Mouse (Mus musculus) ES-Bruce4 (cell line): ENCODE results near the gene Stmnd1. TPM values are rescaled to one million over a fixed set of nuclear protein-coding genes. Genes with fewer than 3 reads are reported as not detected.
A peak's percentile ranks its signal among the peaks of the same experiment; 100 is the strongest.
"Not testable (repeated sequence)": the region's sequence is repeated elsewhere in the genome, so short reads cannot be mapped to it uniquely, and the experiment has no call there.

Experiments
- H3K27ac ChIP-seq: 2 replicates; pipeline ENCODE4 v1.5.1; 2012; ENCODE audit warnings: low read length, inconsistent platforms; ENCODE audit not compliant: insufficient read depth
- H3K27me3 ChIP-seq: 2 replicates; pipeline ENCODE4 v1.6.1; 2012; ENCODE audit warnings: mild to moderate bottlenecking, low read length, inconsistent platforms; ENCODE audit not compliant: control insufficient read depth, poor library complexity, insufficient read depth, severe bottlenecking
- H3K36me3 ChIP-seq: 2 replicates; pipeline ENCODE4 v1.6.1; 2012; ENCODE audit warnings: inconsistent platforms, mild to moderate bottlenecking, low read length, moderate library complexity; ENCODE audit not compliant: control insufficient read depth, poor library complexity, insufficient read depth, severe bottlenecking
- H3K4me1 ChIP-seq: one replicate; pipeline ENCODE4 v1.8.1; 2011; ENCODE audit warnings: low read length; ENCODE audit not compliant: control insufficient read depth, insufficient read depth
- H3K4me3 ChIP-seq: 2 replicates; pipeline ENCODE4 v1.5.1; 2011; ENCODE audit warnings: low read depth, mild to moderate bottlenecking, low read length
- H3K9ac ChIP-seq: 2 replicates; pipeline ENCODE4 v1.6.1; 2012; ENCODE audit warnings: low read depth, mild to moderate bottlenecking, inconsistent platforms; ENCODE audit not compliant: poor library complexity, severe bottlenecking
- H3K9me3 ChIP-seq: replicated peaks from 2 replicates; pipeline ENCODE4 v1.6.1; 2012; ENCODE audit warnings: mild to moderate bottlenecking, low read length, inconsistent platforms; ENCODE audit not compliant: control insufficient read depth, poor library complexity, insufficient read depth, severe bottlenecking
- CTCF ChIP-seq: IDR thresholded peaks from one replicate; pipeline ENCODE4 v1.8.1; 2011; ENCODE audit warnings: low read depth, low read length
- EP300 ChIP-seq: IDR thresholded peaks from 2 replicates; pipeline ENCODE4 v1.6.1; 2011; ENCODE audit warnings: low read depth, low read length; ENCODE audit not compliant: insufficient read depth
- POLR2A ChIP-seq: IDR thresholded peaks from one replicate; pipeline ENCODE4 v1.8.1; 2011; ENCODE audit warnings: low read length; ENCODE audit not compliant: insufficient read depth
- polyA plus RNA-seq: library from polyadenylated mRNA; stranded (reverse); fragments of >200 nt; gene quantifications from 2 replicates; pipeline ENCODE4 v1.2.4, GENCODE M21; 2011; ENCODE audit warnings: low read depth; ENCODE audit not compliant: missing spikeins, insufficient read depth, insufficient read length

Stmnd1 gene
- polyA plus RNA-seq, result not detected in 2 replicates

DNA sequence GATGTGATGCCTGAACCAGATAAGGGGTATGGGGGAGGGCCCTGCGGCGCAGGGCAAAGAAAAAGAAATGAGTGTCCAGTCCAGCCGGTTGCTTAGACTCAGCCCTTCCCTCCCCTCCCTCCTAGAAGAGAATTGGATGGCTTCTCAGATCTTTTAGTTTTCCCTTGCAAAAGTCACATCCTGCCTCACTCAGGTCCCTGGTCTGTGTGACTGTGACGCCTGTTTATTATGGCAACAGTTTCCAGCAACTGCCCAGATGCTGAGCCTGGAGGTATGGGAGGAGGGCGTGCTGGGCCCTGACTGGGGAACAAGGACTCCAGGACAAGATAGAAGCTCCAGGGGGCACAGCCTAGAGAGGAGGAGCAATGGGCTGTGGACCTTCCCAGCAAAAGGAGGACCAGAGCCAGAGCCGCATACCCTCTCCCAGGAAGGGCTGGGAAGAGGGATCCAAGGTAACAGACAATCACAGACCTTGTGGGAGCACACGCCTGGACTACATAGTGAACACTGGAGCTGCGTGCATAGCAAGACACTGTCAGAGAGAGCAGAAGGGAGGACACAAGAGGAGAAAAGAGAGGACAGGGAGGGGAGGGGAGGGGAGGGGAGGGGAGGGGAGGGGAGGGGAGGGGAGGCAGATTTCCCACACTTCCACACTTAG, at the start of gene Stmnd1:
Stmnd1 (plus strand) TSS at position 269 of the 658 bp plus-strand sequence.
- no peaks in the 10 kb centered on the region for H3K9me3 ChIP-seq
- TF ChIP-seq EP300, result no peak
- TF ChIP-seq CTCF, result no peak
- no peak for TF ChIP-seq POLR2A
- H3K4me3 ChIP-seq, result peak within 1 kb of the TSS; percentile 7; the same call in 1 of the 2 replicates
- no peaks in the 10 kb centered on the region for H3K27me3 ChIP-seq
- H3K27ac ChIP-seq, result no peak within 1 kb of the TSS
- H3K36me3 ChIP-seq, result no peaks in the 10 kb centered on the region
- no peak within 1 kb of the TSS for H3K9ac ChIP-seq
- H3K4me1 ChIP-seq, result no peaks in the 10 kb centered on the region

DNA sequence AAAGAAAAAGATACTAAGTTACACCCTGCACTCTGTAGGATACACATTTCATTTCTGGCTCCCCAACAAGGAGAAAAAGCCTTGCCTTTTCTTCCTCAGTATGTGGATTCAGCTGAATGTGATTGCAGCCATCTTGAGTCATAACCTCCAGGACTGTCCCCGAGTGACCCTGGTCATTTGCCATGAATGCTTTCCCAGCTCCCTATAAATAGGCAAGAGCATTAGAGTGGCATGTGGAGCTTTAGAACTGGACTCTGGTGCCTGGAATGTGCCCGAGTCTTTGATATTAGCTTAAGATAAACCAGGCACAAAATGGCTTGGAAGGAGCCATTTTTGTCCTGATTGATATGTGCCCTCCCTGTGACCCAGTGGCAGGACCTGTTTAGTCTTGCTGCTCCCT, 46.6 kb upstream of the Stmnd1 start:
- TF ChIP-seq EP300 (no peak), POLR2A (no peak), CTCF (no peak)
- no peak overlapping the region for H3K9ac ChIP-seq
- no peaks in the 10 kb centered on the region for H3K27me3 ChIP-seq
- H3K36me3 ChIP-seq, result no peaks in the 10 kb centered on the region
- H3K4me3 ChIP-seq, result no peak overlapping the region
- no peak overlapping the region for H3K27ac ChIP-seq
- H3K9me3 ChIP-seq, result no peaks in the 10 kb centered on the region
- no peaks in the 10 kb centered on the region for H3K4me1 ChIP-seq

DNA sequence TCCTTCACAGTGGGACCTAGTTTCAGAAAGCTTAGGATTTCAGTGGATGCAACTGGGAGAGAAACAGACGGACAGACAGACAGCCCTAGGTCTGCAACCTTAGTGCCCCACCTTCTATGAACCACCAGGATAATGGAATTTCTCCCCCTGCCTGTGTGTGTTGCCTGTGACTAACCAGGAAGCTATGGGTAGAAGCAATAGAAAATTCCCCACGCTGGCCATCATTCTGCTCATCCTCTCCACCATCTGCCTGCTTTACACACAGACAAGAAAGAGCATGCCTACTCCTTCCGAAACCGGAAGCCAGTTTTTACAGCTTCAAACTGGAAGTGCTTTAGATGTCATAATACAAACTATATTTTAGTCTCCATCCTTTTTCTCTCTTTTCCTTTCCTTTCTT, 46.0 kb upstream of the Stmnd1 start:
- H3K27ac ChIP-seq, result no peak overlapping the region
- H3K9ac ChIP-seq, result no peak overlapping the region
- TF ChIP-seq POLR2A, result no peak
- no peak for TF ChIP-seq CTCF
- no peak for TF ChIP-seq EP300

DNA sequence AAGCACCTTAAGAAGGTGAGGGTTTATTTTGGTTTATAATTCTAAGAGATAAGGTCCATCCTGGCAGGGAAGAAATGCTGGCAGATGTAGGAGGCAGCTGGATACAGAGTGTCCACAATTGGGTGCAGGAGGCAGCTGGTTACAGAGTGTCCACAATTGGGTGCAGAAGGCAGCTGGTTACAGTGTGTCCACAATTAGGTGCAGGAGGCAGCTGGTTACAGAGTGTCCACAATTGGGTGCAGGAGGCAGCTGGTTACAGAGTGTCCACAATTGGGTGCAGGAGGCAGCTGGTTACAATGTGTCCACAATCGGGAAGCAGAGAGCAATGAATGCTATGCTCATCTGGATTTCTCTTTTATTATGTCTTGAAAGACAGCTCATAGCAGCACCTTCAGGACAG, 44.8 kb upstream of the Stmnd1 start:
- not testable (repeated sequence) for H3K9me3 ChIP-seq, H3K36me3 ChIP-seq, H3K9ac ChIP-seq, H3K27ac ChIP-seq, H3K27me3 ChIP-seq, H3K4me3 ChIP-seq, H3K4me1 ChIP-seq

More for the DNA sequence above, 46.0 kb upstream of the Stmnd1 start:
- H3K4me1 ChIP-seq, result no peaks in the 10 kb centered on the region
- H3K27me3 ChIP-seq, result no peaks in the 10 kb centered on the region
- no peak overlapping the region for H3K4me3 ChIP-seq
- no peaks in the 10 kb centered on the region for H3K36me3 ChIP-seq
- H3K9me3 ChIP-seq, result no peaks in the 10 kb centered on the region

DNA sequence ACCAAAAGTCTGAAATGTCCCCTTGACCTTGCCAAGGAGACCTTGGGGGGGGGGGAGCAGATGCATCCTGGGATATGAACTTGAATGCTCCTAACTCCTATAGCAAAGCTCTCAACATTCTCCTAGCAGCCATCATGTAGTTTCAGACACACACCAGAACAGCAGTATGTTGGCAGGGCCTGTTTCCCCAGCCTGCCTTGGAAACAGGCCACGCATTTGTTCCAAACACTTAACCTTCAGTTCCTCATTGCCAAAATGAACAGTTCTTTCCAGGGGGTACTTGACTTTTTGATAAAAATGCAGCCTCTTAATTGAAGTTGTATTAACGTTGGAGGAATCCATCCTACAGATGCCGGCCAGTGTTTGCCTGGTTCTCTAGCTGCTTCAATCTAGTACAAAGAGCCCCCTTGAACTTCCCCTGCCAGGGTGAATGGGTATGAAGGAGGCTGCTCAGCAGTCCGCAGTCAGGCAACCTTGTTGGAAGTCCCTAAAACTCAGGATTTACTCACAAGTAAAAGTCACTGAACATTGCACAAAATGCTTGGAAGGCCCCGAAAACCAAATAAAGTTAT, 41.9 kb upstream of the Stmnd1 start:
- Histone ChIP-seq H3K9me3 (no peaks in the 10 kb centered on the region), H3K4me3 (no peak overlapping the region), H3K27ac (no peak overlapping the region), H3K36me3 (no peaks in the 10 kb centered on the region), H3K27me3 (no peaks in the 10 kb centered on the region; the same call in 1 of the 2 replicates), H3K4me1 (no peaks in the 10 kb centered on the region), H3K9ac (no peak overlapping the region)
- TF ChIP-seq POLR2A, result no peak
- TF ChIP-seq CTCF, result no peak
- no peak for TF ChIP-seq EP300

DNA sequence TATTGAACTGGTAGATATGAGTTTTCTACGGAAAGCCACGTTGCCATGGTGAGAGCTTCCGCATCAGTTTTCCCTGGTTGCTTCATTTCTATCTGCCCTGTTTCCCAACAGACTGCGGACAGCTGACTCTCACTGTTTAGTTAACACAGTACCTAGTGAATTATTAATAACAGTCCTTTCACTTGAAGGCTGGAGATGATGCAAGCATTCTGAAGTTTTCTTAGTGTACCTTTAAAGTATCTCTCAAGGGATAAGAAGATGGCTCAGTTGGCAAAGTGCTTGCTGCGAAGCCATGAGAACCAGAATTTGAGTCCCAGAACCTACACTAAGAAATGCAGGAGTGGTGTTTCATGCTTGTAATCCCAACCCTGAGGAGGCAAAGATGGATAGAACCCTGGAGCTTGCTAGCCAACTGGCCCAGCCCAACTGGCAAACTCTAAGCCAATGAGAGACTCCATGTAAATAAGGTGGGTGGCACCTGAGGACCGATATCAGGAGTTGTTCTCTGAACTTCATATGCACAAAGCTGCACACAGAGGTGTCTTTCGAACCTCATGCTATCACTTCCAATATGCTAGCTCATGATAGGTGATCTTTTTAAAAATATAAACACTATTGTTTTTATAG, 35.7 kb upstream of the Stmnd1 start:
- TF ChIP-seq CTCF (no peak), POLR2A (no peak), EP300 (no peak)
- Histone ChIP-seq H3K27ac (no peak overlapping the region), H3K36me3 (no peaks in the 10 kb centered on the region), H3K27me3 (no peaks in the 10 kb centered on the region; the same call in 1 of the 2 replicates), H3K4me3 (no peak overlapping the region), H3K9ac (no peak overlapping the region), H3K9me3 (no peaks in the 10 kb centered on the region), H3K4me1 (no peaks in the 10 kb centered on the region)
